ENCODE assay signal across 15 mouse cellular contexts in the genomic region with DNA sequence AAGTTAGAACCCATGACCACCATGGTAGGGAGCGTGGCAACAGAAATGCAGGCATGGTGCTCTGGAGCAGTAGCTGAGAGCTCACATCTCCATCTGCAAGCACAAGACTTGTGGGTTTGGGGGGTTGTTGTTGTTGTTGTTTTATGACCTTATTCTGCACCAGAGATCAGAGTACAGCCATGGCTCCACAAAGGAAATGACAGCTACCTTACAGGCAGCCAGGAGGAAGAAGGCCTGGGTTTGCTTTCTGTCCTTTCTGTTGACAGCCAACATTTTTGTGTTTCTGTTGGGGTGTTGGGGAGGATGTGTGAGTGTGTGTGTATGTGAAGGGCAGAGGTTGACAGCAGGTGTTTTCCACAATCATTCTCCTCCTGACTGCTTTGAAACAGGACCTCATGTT.
"Had no signal": no experiment of that assay in that cellular context is flagged by ENCODE, and none has a peak within 500 bp of the region (broad histone marks: within the 10 kb centered on the region; RNA-seq: fewer than 3 reads in every experiment).

No protein-coding gene starts in this region.

- ATAC-seq: liver, postnatal 0 days; midbrain, embryonic 15.5 days had no signal

- H3K9me3 ChIP-seq: limb, embryonic 15.5 days; liver, embryonic 13.5 days; lung, embryonic 15.5 days; megakaryocyte, embryonic 14.5 days; midbrain, embryonic 15.5 days; neural tube, embryonic 13.5 days had no signal

- H3K36me3 ChIP-seq: limb, embryonic 15.5 days; liver, embryonic 13.5 days; lung, embryonic 15.5 days; midbrain, embryonic 15.5 days; neural tube, embryonic 13.5 days had no signal

- H3K27me3 ChIP-seq: limb, embryonic 15.5 days; liver, embryonic 13.5 days; lung, embryonic 15.5 days; megakaryocyte, embryonic 14.5 days; midbrain, embryonic 15.5 days; neural tube, embryonic 13.5 days had no signal

- H3K27ac ChIP-seq: limb, embryonic 15.5 days; liver, embryonic 13.5 days; lung, embryonic 15.5 days; macrophage; midbrain, embryonic 15.5 days; neural tube, embryonic 13.5 days had no signal

- H3K9ac ChIP-seq: limb, embryonic 15.5 days; liver, embryonic 13.5 days; liver, postnatal 0 days; lung, embryonic 15.5 days; midbrain, embryonic 15.5 days; neural tube, embryonic 13.5 days had no signal

- H3K4me3 ChIP-seq: limb, embryonic 15.5 days; liver, embryonic 13.5 days; lung, embryonic 15.5 days; megakaryocyte, embryonic 14.5 days; midbrain, embryonic 15.5 days; neural tube, embryonic 13.5 days had no signal

- DNase-seq: kidney, adult 18-20 months; kidney, postnatal 10 days; kidney, postnatal 4 days; liver, embryonic 13.5 days; liver, postnatal 0 days; lung, postnatal 14 days; right cerebral cortex, adult 18-20 months; right cerebral cortex, postnatal 25 days had no signal

- H3K4me1 ChIP-seq: limb, embryonic 15.5 days; lung, embryonic 15.5 days had no signal

- H3K4me2 ChIP-seq: limb, embryonic 15.5 days; liver, embryonic 13.5 days; lung, embryonic 15.5 days; midbrain, embryonic 11.5 days; midbrain, embryonic 15.5 days; neural tube, embryonic 13.5 days had no signal
